Mouse (Mus musculus): ENCODE data around the gene 3110082I17Rik. TPM values are rescaled to one million over a fixed set of nuclear protein-coding genes. Genes with fewer than 3 reads are reported as not detected.

Gene 3110082I17Rik
- polyA plus RNA-seq, 1 experiment from 2014 or later = 33.5 TPM

GRCm38 (mm10) chr5:139381586-139382513 lies 78.5 kb downstream of the 3110082I17Rik start:
- no peak overlapping the region; the same call in 1 of the 2 replicates for H3K27ac ChIP-seq
- H3K4me1 ChIP-seq = peaks cover 26% of the 10 kb centered on the region
- WGBS = 82% methylated on average over 18 of the region's 18 CpGs
- no peak overlapping the region for H3K9ac ChIP-seq
- no peak for ATAC-seq (ENCODE audit: insufficient number of reproducible peaks, insufficient read depth, low FRiP score, low TSS enrichment)
- no peaks in the 10 kb centered on the region for H3K36me3 ChIP-seq
- H3K4me3 ChIP-seq = no peak overlapping the region
- no peaks in the 10 kb centered on the region for H3K27me3 ChIP-seq
- H3K4me2 ChIP-seq (replicated peaks) = peak overlapping the region; percentile 87; the same call in 1 of the 2 replicates
- no peaks in the 10 kb centered on the region for H3K9me3 ChIP-seq

- Histone ChIP-seq H3K4me1 (peaks cover 26% of the 10 kb centered on the region), H3K9me3 (no peaks in the 10 kb centered on the region), H3K4me3 (peak overlapping the region; percentile 52), H3K27me3 (no peaks in the 10 kb centered on the region), H3K9ac (peak overlapping the region; percentile 58), H3K4me2 (replicated peaks) (peak overlapping the region; percentile 87), H3K36me3 (no peaks in the 10 kb centered on the region), H3K27ac (peak overlapping the region; percentile 30; the same call in 1 of the 2 replicates)
- ATAC-seq (ENCODE audit: insufficient number of reproducible peaks, insufficient read depth, low FRiP score, low TSS enrichment) = peak; percentile 62
- WGBS = 2% methylated on average over 72 of the region's 73 CpGs
These were observed 79.7 kb downstream of the 3110082I17Rik start for GRCm38 (mm10) chr5:139380385-139381248.

GRCm38 (mm10) chr5:139379771-139380384 lies 80.4 kb downstream of the 3110082I17Rik start:
- WGBS = 27% methylated on average over 8 of the region's 8 CpGs
- no peaks in the 10 kb centered on the region for H3K9me3 ChIP-seq
- H3K27ac ChIP-seq = peak overlapping the region; percentile 12; the same call in 1 of the 2 replicates
- peak overlapping the region; percentile 52 for H3K4me3 ChIP-seq
- H3K9ac ChIP-seq = peak overlapping the region; percentile 58
- H3K36me3 ChIP-seq = no peaks in the 10 kb centered on the region
- no peaks in the 10 kb centered on the region for H3K27me3 ChIP-seq
- ATAC-seq (ENCODE audit: insufficient number of reproducible peaks, insufficient read depth, low FRiP score, low TSS enrichment) = no peak
- H3K4me1 ChIP-seq = peaks cover 26% of the 10 kb centered on the region
- H3K4me2 ChIP-seq (replicated peaks) = peak overlapping the region; percentile 87

- no peaks in the 10 kb centered on the region for H3K36me3 ChIP-seq
- WGBS = 50% methylated on average over 21 of the region's 21 CpGs
- H3K4me2 ChIP-seq (replicated peaks) = no peak overlapping the region
- H3K4me3 ChIP-seq = no peak overlapping the region
- H3K4me1 ChIP-seq = peaks cover 26% of the 10 kb centered on the region
- no peak overlapping the region for H3K9ac ChIP-seq
- H3K9me3 ChIP-seq = no peaks in the 10 kb centered on the region
- no peaks in the 10 kb centered on the region for H3K27me3 ChIP-seq
- peak overlapping the region; percentile 41; the same call in 1 of the 2 replicates for H3K27ac ChIP-seq
- ATAC-seq (ENCODE audit: insufficient number of reproducible peaks, insufficient read depth, low FRiP score, low TSS enrichment) = no peak
These were observed 81.2 kb downstream of the 3110082I17Rik start for GRCm38 (mm10) chr5:139378986-139379629.

GRCm38 (mm10) chr5:139378271-139378556 lies 82.1 kb downstream of the 3110082I17Rik start:
- Histone ChIP-seq H3K27me3 (no peaks in the 10 kb centered on the region), H3K9ac (no peak overlapping the region), H3K9me3 (no peaks in the 10 kb centered on the region), H3K36me3 (no peaks in the 10 kb centered on the region), H3K4me3 (no peak overlapping the region), H3K4me2 (replicated peaks) (no peak overlapping the region), H3K4me1 (peaks cover 26% of the 10 kb centered on the region), H3K27ac (peak overlapping the region; percentile 73; the same call in 1 of the 2 replicates)
- 84% methylated on average over 7 of the region's 7 CpGs for WGBS
- ATAC-seq (ENCODE audit: insufficient number of reproducible peaks, insufficient read depth, low FRiP score, low TSS enrichment) = no peak

- Histone ChIP-seq H3K9me3 (no peaks in the 10 kb centered on the region), H3K4me3 (no peak within 1 kb of the TSS), H3K4me2 (replicated peaks) (no peak within 1 kb of the TSS), H3K36me3 (no peaks in the 10 kb centered on the region), H3K27ac (peak within 1 kb of the TSS; percentile 73), H3K27me3 (no peaks in the 10 kb centered on the region), H3K9ac (no peak within 1 kb of the TSS), H3K4me1 (peaks cover 32% of the 10 kb centered on the region)
- no peak for ATAC-seq (ENCODE audit: insufficient number of reproducible peaks, insufficient read depth, low FRiP score, low TSS enrichment)
- WGBS = 63% methylated on average over 18 of the region's 18 CpGs
These were observed 82.7 kb downstream of the 3110082I17Rik start, which contains the start of gene Gpr146 for GRCm38 (mm10) chr5:139377468-139378270. Gpr146 (plus strand) TSS chr5:139377697.

- WGBS = 76% methylated on average over 2 of the region's 2 CpGs
- H3K4me3 ChIP-seq = no peak overlapping the region
- H3K4me1 ChIP-seq = peaks cover 45% of the 10 kb centered on the region
- H3K27ac ChIP-seq = no peak overlapping the region
- no peaks in the 10 kb centered on the region for H3K9me3 ChIP-seq
- no peak overlapping the region for H3K9ac ChIP-seq
- no peaks in the 10 kb centered on the region for H3K27me3 ChIP-seq
- no peak for ATAC-seq (ENCODE audit: insufficient number of reproducible peaks, insufficient read depth, low FRiP score, low TSS enrichment)
- H3K4me2 ChIP-seq (replicated peaks) = no peak overlapping the region
- H3K36me3 ChIP-seq = no peaks in the 10 kb centered on the region
These were observed 85.5 kb downstream of the 3110082I17Rik start for GRCm38 (mm10) chr5:139374841-139375240.

- H3K27ac ChIP-seq = no peak overlapping the region
- peaks cover 40% of the 10 kb centered on the region for H3K4me1 ChIP-seq
- no peaks in the 10 kb centered on the region for H3K9me3 ChIP-seq
- H3K27me3 ChIP-seq = no peaks in the 10 kb centered on the region
- no peak for ATAC-seq (ENCODE audit: insufficient number of reproducible peaks, insufficient read depth, low FRiP score, low TSS enrichment)
- WGBS = 78% methylated on average over 6 of the region's 6 CpGs
- no peak overlapping the region for H3K9ac ChIP-seq
- H3K4me3 ChIP-seq = no peak overlapping the region
- no peak overlapping the region for H3K4me2 ChIP-seq (replicated peaks)
- no peaks in the 10 kb centered on the region for H3K36me3 ChIP-seq
These were observed 86.4 kb downstream of the 3110082I17Rik start for GRCm38 (mm10) chr5:139373889-139374444.

- Histone ChIP-seq H3K27me3 (no peaks in the 10 kb centered on the region), H3K9me3 (no peaks in the 10 kb centered on the region), H3K4me2 (replicated peaks) (no peak overlapping the region), H3K4me1 (peaks cover 32% of the 10 kb centered on the region), H3K4me3 (no peak overlapping the region), H3K27ac (no peak overlapping the region), H3K9ac (no peak overlapping the region), H3K36me3 (no peaks in the 10 kb centered on the region)
- WGBS = 76% methylated on average over 3 of the region's 3 CpGs
- ATAC-seq (ENCODE audit: insufficient number of reproducible peaks, insufficient read depth, low FRiP score, low TSS enrichment) = no peak
These were observed 87.2 kb downstream of the 3110082I17Rik start for GRCm38 (mm10) chr5:139373126-139373525.

GRCm38 (mm10) chr5:139371631-139372401 lies 88.5 kb downstream of the 3110082I17Rik start:
- Histone ChIP-seq H3K27me3 (no peaks in the 10 kb centered on the region), H3K4me3 (peak overlapping the region; percentile 60), H3K4me1 (peaks cover 21% of the 10 kb centered on the region), H3K9me3 (no peaks in the 10 kb centered on the region), H3K4me2 (replicated peaks) (peak overlapping the region; percentile 54), H3K9ac (peak overlapping the region; percentile 91), H3K27ac (peak overlapping the region; percentile 72), H3K36me3 (no peaks in the 10 kb centered on the region)
- WGBS = 1% methylated on average over 39 of the region's 39 CpGs
- peak; percentile 84 for ATAC-seq (ENCODE audit: insufficient number of reproducible peaks, insufficient read depth, low FRiP score, low TSS enrichment)

Measured in embryonic facial prominence, embryonic 12.5 days (tissue).